Mouse (Mus musculus) Patski (cell line): Measurements from ENCODE around the gene Ikzf5. TPM values are rescaled to one million over a fixed set of nuclear protein-coding genes. Genes with fewer than 3 reads are reported as not detected.

Experiments used
- ATAC-seq: fragments of 100-300 bp; one replicate; pipeline ENCODE4 v1.8.0; 2021
- CTCF ChIA-PET: fragments of 350-600 bp; sonication (Branson Sonifier 250); formaldehyde crosslinking; loops from one replicate; lab custom pipeline; 2022; ENCODE audit warnings: inconsistent platforms; lab: Charles Lee
- POLR2A ChIA-PET: fragments of 350-600 bp; sonication (Branson Sonifier 250); formaldehyde crosslinking; loops from one replicate; lab custom pipeline; 2022; ENCODE audit warnings: antibody characterized with exemption, inconsistent platforms; lab: Charles Lee
- DNase-seq: peaks from one replicate; pipeline ENCODE4 v3.0.0-alpha.2; 2011; ENCODE audit warnings: low read depth, low spot score
- H3K27me3 ChIP-seq: fragments of 371-371 bp; one replicate; pipeline ENCODE4 v1.5.1; 2021
- CTCF ChIP-seq: fragments of 100-300 bp; IDR thresholded peaks from one replicate; pipeline ENCODE4 v1.5.1; 2021
- in situ Hi-C: fragments of 300-500 bp; cut with MboI; formaldehyde crosslinking; loops from 3 replicates; pipeline ENCODE4 v1.11.1; 2018; ENCODE audit warnings: low pct_unique_long_range_greater_than_20kb, mixed read lengths
- polyA plus RNA-seq: library from polyadenylated mRNA; unstranded; gene quantifications from one replicate; pipeline ENCODE4 v1.2.3, GENCODE M21; 2021

The Ikzf5 gene
- polyA plus RNA-seq, 1 experiment from 2014 or later: 13.5 TPM

DNA sequence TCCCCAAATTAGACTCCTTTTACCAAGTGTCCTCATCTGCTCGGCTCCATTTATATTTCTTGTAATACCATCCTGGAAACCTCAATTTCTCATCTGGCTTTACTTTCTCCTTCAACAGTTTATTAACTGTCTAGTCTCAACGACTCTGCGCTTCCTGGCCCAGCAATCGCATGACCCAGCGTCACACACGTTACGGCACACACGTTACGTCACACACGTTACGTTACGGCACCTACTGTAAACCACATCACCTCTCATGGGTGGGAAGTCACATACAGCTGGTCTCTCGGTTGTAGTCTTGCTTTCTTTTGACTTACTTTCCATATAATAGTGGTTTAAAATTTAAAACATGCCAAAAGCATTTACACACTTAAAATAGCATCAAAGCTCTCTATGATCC lies 54.2 kb downstream of the Ikzf5 start:
- no peak for DNase-seq
- CTCF ChIA-PET: interaction anchor here (1.5 kb wide), 1 partner anchor 10 kb away, joined by 4 read pairs; no protein-coding TSS in a partner anchor
- POLR2A ChIA-PET: no interaction called here
- H3K27me3 ChIP-seq: no peaks in the 10 kb centered on the region
- in situ Hi-C loops: loop anchor here (25.0 kb wide), 1 partner anchor 1744 kb away; no protein-coding TSS in a partner anchor
- ATAC-seq: no peak
- TF ChIP-seq CTCF: no peak

DNA sequence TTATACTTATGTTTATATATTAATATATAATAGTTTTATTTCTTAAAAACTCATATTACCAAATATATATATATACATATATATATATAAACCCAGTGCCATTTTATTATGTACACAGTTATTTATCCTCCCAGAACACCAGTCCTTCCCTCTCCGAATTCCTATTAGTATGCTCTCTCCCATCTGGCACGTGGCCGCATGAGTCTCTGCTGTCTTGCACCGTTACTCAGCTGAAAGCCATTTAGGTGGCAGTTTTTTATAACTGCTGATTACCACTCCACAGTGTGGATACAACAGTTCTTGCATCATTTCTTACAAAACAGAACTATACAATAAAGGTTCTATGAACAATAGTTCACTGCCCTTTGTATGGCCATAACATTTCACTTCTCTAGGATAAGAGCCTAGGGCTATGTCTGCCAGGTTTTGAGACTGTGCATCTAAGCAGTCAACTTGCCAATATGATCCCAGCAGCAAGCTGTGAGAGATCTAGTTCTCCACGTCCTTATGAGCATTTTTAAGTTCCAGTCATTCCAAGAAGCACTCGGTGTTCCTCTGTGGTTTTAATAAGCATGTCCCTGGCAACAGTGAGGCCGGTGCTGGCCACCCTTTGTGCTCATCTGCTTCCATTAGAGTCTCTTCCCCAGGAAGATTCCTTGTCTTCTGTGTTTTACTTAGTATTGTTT lies 64.3 kb downstream of the Ikzf5 start:
- peak; percentile 24 for DNase-seq
- TF ChIP-seq CTCF: no peak
- ChIA-PET CTCF (interaction anchor here (1.2 to 1.9 kb wide), 3 partner anchors 9 to 30 kb away, joined by 3 to 6 read pairs (median 4); partner anchors contain the start of gene Fam24b), POLR2A (no interaction called here)
- in situ Hi-C loops: no loop called here
- ATAC-seq: peak; percentile 86
- no peaks in the 10 kb centered on the region for H3K27me3 ChIP-seq

Other genes with a start within 250 kb of the Ikzf5 start
- gene 5430419D17Rik, start 236.1 kb downstream of the Ikzf5 start, polyA plus RNA-seq: 0.04 TPM
- not detected for gene Cuzd1, start 88.2 kb downstream of the Ikzf5 start, polyA plus RNA-seq
- 0.37 TPM for gene Fam24b, start 81.0 kb downstream of the Ikzf5 start, polyA plus RNA-seq
- gene Fam24a, start 76.7 kb downstream of the Ikzf5 start, polyA plus RNA-seq: not detected
- gene 2310057M21Rik, start 47.8 kb downstream of the Ikzf5 start, polyA plus RNA-seq: 13.7 TPM
- 53.4 TPM for gene Pstk, start 39.4 kb downstream of the Ikzf5 start, polyA plus RNA-seq
- gene Acadsb, start 80 bp upstream of the Ikzf5 start, polyA plus RNA-seq: 119 TPM
- gene Hmx3, start 132.3 kb upstream of the Ikzf5 start, polyA plus RNA-seq: 0.06 TPM
- gene Hmx2, start 138.3 kb upstream of the Ikzf5 start, polyA plus RNA-seq: 0.53 TPM
- 137 TPM for gene Bub3, start 149.7 kb upstream of the Ikzf5 start, polyA plus RNA-seq